Mouse (Mus musculus): ENCODE results near the gene Pon2.

DNA sequence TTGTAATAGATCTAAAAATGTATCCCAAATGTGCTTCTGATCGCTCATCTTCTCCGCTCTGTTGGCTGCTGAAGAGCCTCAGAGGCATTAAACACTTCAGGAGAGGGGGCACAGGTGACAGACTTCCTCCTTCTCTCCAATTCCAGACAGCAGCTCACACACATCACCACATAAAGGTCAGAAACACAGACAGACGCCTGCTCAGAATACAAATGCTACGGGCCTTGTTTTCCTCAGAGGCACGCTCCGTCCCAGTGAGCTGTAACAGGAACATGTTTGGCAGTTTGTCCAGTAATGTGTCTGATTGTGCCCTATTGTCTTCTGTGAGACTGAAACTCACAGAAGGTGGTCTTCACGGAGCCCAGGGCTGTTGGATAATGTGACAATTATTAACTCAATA is 15.8 kb downstream of the Pon2 start:
- TF ChIP-seq CTCF (conservative IDR thresholded peaks at IDR 0.05; ENCODE audit: low read length): no peak
- no peak for TF ChIP-seq NANOG (IDR thresholded peaks at IDR 0.05; ENCODE audit: borderline replicate concordance, low read length)
- TF ChIP-seq POU5F1 (IDR thresholded peaks at IDR 0.05; ENCODE audit: borderline replicate concordance, low read length): no peak

Measured in E14TG2a.4 (cell line).